Mouse (Mus musculus) intestine, postnatal 0 days (tissue): ENCODE results near the gene Gm21761. TPM values are rescaled to one million over a fixed set of nuclear protein-coding genes. Genes with fewer than 3 reads are reported as not detected.

Experiments used
- polyA plus RNA-seq: library from polyadenylated mRNA; unstranded; fragments of >200 nt; fragmentation: Nextera tagmentation; extraction: Ambion mirVana; gene quantifications from 2 replicates; pipeline ENCODE4 v1.2.1, GENCODE M21; 2015

Gene Gm21761
- polyA plus RNA-seq, 1 experiment from 2014 or later, result not detected

Other genes starting within 250 kb of the Gm21761 start
- 54.5 and 63.0 TPM in 2 replicates for gene Hmgcs1, start 238.9 kb downstream of the Gm21761 start, polyA plus RNA-seq
- 0.48 and 0.53 TPM in 2 replicates for gene Nim1k, start 173.4 kb downstream of the Gm21761 start, polyA plus RNA-seq
- gene Zfp131, start 138.4 kb downstream of the Gm21761 start, polyA plus RNA-seq, result 12.9 and 15.4 TPM in 2 replicates
- gene AF067063, start 99.1 kb downstream of the Gm21761 start, polyA plus RNA-seq, result not detected in 2 replicates
- not detected in 2 replicates for gene D13Ertd608e, start 93.3 kb downstream of the Gm21761 start, polyA plus RNA-seq
- gene Tcstv1, start 34.5 kb downstream of the Gm21761 start, polyA plus RNA-seq, result not detected in 2 replicates
- not detected in 2 replicates for gene B020031M17Rik, start 21.5 kb upstream of the Gm21761 start, polyA plus RNA-seq
- not detected in 2 replicates for gene Gm36079, start 97.7 kb upstream of the Gm21761 start, polyA plus RNA-seq
- 0.10 TPM in 1 of 2 replicates, not detected in the other for gene Gm21188, start 122.9 kb upstream of the Gm21761 start, polyA plus RNA-seq
- gene Gm20767, start 211.0 kb upstream of the Gm21761 start, polyA plus RNA-seq, result not detected in 2 replicates
- not detected in 2 replicates for gene Gm21818, start 243.2 kb upstream of the Gm21761 start, polyA plus RNA-seq